Mouse (Mus musculus) fat pad, adult 2 months (tissue): Measurements from ENCODE around the gene Cxcl5.
"Not testable (repeated sequence)": the region's sequence is repeated elsewhere in the genome, so short reads cannot be mapped to it uniquely, and the experiment has no call there.

Experiments
- DNase-seq: peaks from one replicate; pipeline ENCODE4 v3.0.0-alpha.2; 2011; ENCODE audit warnings: low read depth, low spot score; ENCODE audit errors: extremely low read depth

Cxcl5 gene

GRCm38 (mm10) chr5:90783697-90784096 is 24.5 kb downstream of the Cxcl5 start:
- no peak for DNase-seq

GRCm38 (mm10) chr5:90785659-90786588 is 26.8 kb downstream of the Cxcl5 start, which contains the start of gene Cxcl3:
Gene Cxcl3, plus strand, starts transcription at chr5:90786103.
- DNase-seq: no peak

GRCm38 (mm10) chr5:90788114-90788513 is 29.0 kb downstream of the Cxcl5 start:
- no peak for DNase-seq

- DNase-seq: no peak
Measured at GRCm38 (mm10) chr5:90789306-90790073, 30.3 kb downstream of the Cxcl5 start.

- DNase-seq: no peak
Measured at GRCm38 (mm10) chr5:90790074-90790502, 30.9 kb downstream of the Cxcl5 start.

GRCm38 (mm10) chr5:90794195-90794625 is 35.0 kb downstream of the Cxcl5 start, which contains the start of gene Cxcl15:
Gene Cxcl15, plus strand, starts transcription at chr5:90794534.
- DNase-seq: no peak

- DNase-seq: not testable (repeated sequence)
Measured at GRCm38 (mm10) chr5:90795392-90795791, 36.2 kb downstream of the Cxcl5 start.

- no peak for DNase-seq
Measured at GRCm38 (mm10) chr5:90804574-90804973, 45.4 kb downstream of the Cxcl5 start.

- DNase-seq: no peak
Measured at GRCm38 (mm10) chr5:90806050-90806449, 46.9 kb downstream of the Cxcl5 start.

GRCm38 (mm10) chr5:90807176-90807950 is 48.2 kb downstream of the Cxcl5 start:
- no peak for DNase-seq
